8 mouse cellular contexts compared by ENCODE assay signal in the genomic region with DNA sequence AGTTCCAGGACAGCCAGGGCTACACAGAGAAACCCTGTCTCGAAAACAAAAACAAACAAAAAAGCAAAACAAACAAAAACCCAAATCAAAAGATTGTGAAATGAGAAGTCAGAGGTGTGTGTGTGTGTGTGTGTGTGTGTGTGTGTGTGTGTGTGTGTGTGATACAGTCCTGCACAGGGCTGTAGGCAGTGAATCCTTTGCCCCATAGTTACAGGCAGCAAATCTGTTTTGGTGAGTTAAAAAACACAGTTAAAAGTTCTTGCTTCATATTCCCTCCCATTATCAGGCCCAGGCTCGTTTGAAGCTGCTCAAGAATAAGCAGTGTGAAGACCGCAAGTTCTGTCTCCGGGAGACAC. TPM values are rescaled to one million over a fixed set of nuclear protein-coding genes. Genes with fewer than 3 reads are reported as not detected.
DNase-seq lines count a peak whose midpoint lies in the region; ATAC-seq lines count a peak whose summit lies in the region.

A gene (plus strand): TSS at position 302 of the 356 bp plus-strand sequence.

- DNase-seq in kidney, postnatal 25 days, result no peak
- no peak for DNase-seq in adrenal gland, postnatal 25 days
- DNase-seq in cerebellum, adult 8-10 months, result no peak
- DNase-seq in spleen, postnatal 10 days (ENCODE audit: low spot score in 2 of 2), result no peak
- DNase-seq in urinary bladder, postnatal 10 days (ENCODE audit: low spot score), result no peak

- peaks cover 55% of the 10 kb centered on the region for H3K4me1 ChIP-seq in kidney, embryonic 15.5 days
- peaks cover 25% of the 10 kb centered on the region for H3K4me1 ChIP-seq in hindbrain, embryonic 12.5 days
- peaks cover 28% of the 10 kb centered on the region for H3K4me1 ChIP-seq in midbrain, embryonic 13.5 days (replicated peaks)

- peak within 1 kb of the TSS; percentile 45 for H3K4me3 ChIP-seq in kidney, embryonic 15.5 days (replicated peaks)
- H3K4me3 ChIP-seq in hindbrain, embryonic 12.5 days, result 0 out of 2 replicates have a peak within 1 kb of the TSS, but pooled peaks have one; percentile 10
- H3K4me3 ChIP-seq in midbrain, embryonic 13.5 days (replicated peaks), result no peak within 1 kb of the TSS; the same call in 1 of the 2 replicates

- H3K9me3 ChIP-seq in kidney, embryonic 15.5 days (replicated peaks), result 0 out of 2 replicates have a peak, but pooled peaks cover 3% of the 10 kb centered on the region
- H3K9me3 ChIP-seq in hindbrain, embryonic 12.5 days (replicated peaks), result no peaks in the 10 kb centered on the region
- H3K9me3 ChIP-seq in midbrain, embryonic 13.5 days, result peaks cover 4% of the 10 kb centered on the region; the same call in 1 of the 2 replicates

- no peaks in the 10 kb centered on the region for H3K27me3 ChIP-seq in kidney, embryonic 15.5 days
- H3K27me3 ChIP-seq in hindbrain, embryonic 12.5 days, result no peaks in the 10 kb centered on the region
- no peaks in the 10 kb centered on the region for H3K27me3 ChIP-seq in midbrain, embryonic 13.5 days

- peak within 1 kb of the TSS; percentile 97 for H3K27ac ChIP-seq in kidney, embryonic 15.5 days
- peak within 1 kb of the TSS; percentile 60 for H3K27ac ChIP-seq in hindbrain, embryonic 12.5 days
- H3K27ac ChIP-seq in midbrain, embryonic 13.5 days, result no peak within 1 kb of the TSS

- peak within 1 kb of the TSS; percentile 64 for H3K4me2 ChIP-seq in kidney, embryonic 15.5 days
- H3K4me2 ChIP-seq in hindbrain, embryonic 12.5 days (replicated peaks), result peak within 1 kb of the TSS; percentile 41
- H3K4me2 ChIP-seq in midbrain, embryonic 13.5 days (replicated peaks), result peak within 1 kb of the TSS; percentile 42

- peaks cover 6% of the 10 kb centered on the region; the same call in 1 of the 2 replicates for H3K36me3 ChIP-seq in kidney, embryonic 15.5 days
- no peaks in the 10 kb centered on the region for H3K36me3 ChIP-seq in hindbrain, embryonic 12.5 days
- no peaks in the 10 kb centered on the region for H3K36me3 ChIP-seq in midbrain, embryonic 13.5 days

- 22% methylated on average over 4 of the region's 4 CpGs for WGBS in kidney, embryonic 15.5 days
- WGBS in hindbrain, embryonic 12.5 days, result 48% methylated on average over 4 of the region's 4 CpGs
- whole genome bisulfite sequencing in midbrain, embryonic 13.5 days, result 59% methylated on average over 4 of the region's 4 CpGs

- peak within 1 kb of the TSS; percentile 39 for H3K9ac ChIP-seq in kidney, embryonic 15.5 days
- H3K9ac ChIP-seq in hindbrain, embryonic 12.5 days, result no peak within 1 kb of the TSS
- peak within 1 kb of the TSS; percentile 32; the same call in 1 of the 2 replicates for H3K9ac ChIP-seq in midbrain, embryonic 13.5 days (replicated peaks)

- 0 out of 2 replicates have a peak, but pooled peaks have one; percentile 5 for ATAC-seq in kidney, embryonic 15.5 days (replicated peaks; ENCODE audit: low FRiP score)
- ATAC-seq in hindbrain, embryonic 12.5 days (ENCODE audit: low FRiP score), result no peak
- ATAC-seq in midbrain, embryonic 13.5 days, result peak; percentile 10; the same call in 1 of the 2 replicates

RNA-seq across cellular contexts. Expression of the gene that starts here (rescaled TPM):
- 15.9 and 18.5 TPM in 2 replicates for polyA plus RNA-seq in kidney, embryonic 15.5 days (2015; fragmentation: Nextera tagmentation; extraction: Ambion mirVana)
- total RNA-seq in adrenal gland, postnatal 25 days (2021), result 24.4 and 26.0 TPM in 2 replicates
- polyA plus RNA-seq in hindbrain, embryonic 12.5 days (2016; fragmentation: Nextera tagmentation; extraction: Ambion mirVana), result 5.8 and 7.0 TPM in 2 replicates
- 4.1 and 5.9 TPM in 2 replicates for polyA plus RNA-seq in midbrain, embryonic 13.5 days (2015; fragmentation: Nextera tagmentation; extraction: Ambion mirVana)
